Mouse (Mus musculus): Measurements from ENCODE around the gene Vmn1r61.

Gene Vmn1r61

DNA sequence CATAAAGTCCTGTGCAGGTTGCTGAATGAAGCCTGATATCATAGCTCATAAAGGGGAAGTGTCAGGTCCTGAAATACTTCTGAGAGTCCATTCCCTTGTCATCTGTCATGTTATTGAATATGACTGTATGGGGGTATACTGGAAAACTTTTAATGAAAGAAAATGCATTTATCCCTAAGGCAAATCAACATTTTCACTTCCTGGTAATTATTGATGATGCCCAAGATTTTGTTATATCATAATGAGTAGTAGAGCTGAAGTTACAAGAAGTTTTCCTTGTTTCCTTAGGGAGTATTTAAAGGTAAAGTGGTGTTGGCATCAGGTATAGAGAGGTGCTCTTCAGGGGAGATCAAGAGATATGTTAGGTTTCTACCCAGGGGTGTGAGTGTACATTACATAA lies at the start of gene Vmn1r61:
Gene Vmn1r61, minus strand, starts transcription at position 101 of the 400 bp plus-strand sequence.
- no peak for DNase-seq

Data from kidney, postnatal 36 days (tissue).